Mouse (Mus musculus): ENCODE measurements around the gene Myh8.

DNA sequence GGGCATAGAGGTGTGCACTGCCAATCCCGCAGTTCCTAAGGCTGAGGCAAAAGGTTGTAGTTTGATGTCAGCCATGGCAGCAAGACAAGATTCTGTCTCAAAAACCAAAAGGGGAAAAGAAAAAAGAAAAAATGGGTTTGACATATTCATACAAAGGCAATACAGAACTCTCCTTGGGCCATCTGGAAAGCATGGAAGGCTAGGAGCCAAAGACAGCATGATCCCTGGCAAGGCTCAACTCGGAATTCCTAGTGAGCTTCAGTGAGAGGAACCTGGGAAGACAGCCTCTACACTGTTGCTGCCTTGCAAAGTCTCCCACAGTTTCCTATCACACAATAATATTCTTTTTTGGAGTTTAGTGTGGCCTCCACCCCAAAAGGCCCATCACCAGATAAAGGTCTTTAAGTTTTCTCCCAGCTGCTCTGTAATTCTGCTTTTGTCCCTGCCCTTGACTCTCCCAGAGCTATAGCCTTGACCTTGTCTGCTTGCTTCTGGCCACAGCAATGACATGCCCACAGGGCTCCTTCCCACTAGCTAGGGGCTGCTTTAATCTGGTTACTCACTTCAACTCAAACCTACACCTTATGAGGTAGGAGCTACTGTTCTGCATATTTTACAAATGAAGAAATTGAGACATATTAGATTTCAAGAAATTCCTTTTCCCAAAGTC lies 68.4 kb downstream of the Myh8 start:
- TF ChIP-seq POLR2A (IDR thresholded peaks at IDR 0.05; ENCODE audit: borderline replicate concordance, extremely low read depth, insufficient read depth, insufficient read length, poor library complexity, severe bottlenecking) = no peak
- TF ChIP-seq CTCF (IDR thresholded peaks at IDR 0.05; ENCODE audit: borderline replicate concordance, extremely low read depth, insufficient read depth, insufficient read length) = no peak
